ENCODE assay signal across 12 mouse cellular contexts in genomic region chr7:117494210-117494609, GRCm38 (mm10).
A peak's percentile ranks its signal among the peaks of the same experiment; 100 is the strongest.
DNase-seq lines count a peak whose midpoint lies in the region; ATAC-seq and TF ChIP-seq lines count a peak whose summit lies in the region.
"Had no signal": no experiment of that assay in that cellular context is flagged by ENCODE, and none has a peak within 500 bp of the region (broad histone marks: within the 10 kb centered on the region; RNA-seq: fewer than 3 reads in every experiment).

No protein-coding gene starts in this region.

- H3K9me3 ChIP-seq in heart, embryonic 11.5 days (replicated peaks; ENCODE audit: control insufficient read depth, low read length) = no peaks in the 10 kb centered on the region
- H3K9me3 ChIP-seq in embryonic facial prominence, embryonic 13.5 days = no peaks in the 10 kb centered on the region
- H3K9me3 ChIP-seq in limb, embryonic 13.5 days = no peaks in the 10 kb centered on the region
- H3K9me3 ChIP-seq: midbrain, embryonic 10.5 days had no signal

- H3K36me3 ChIP-seq in heart, adult 2 months (ENCODE audit: control insufficient read depth, insufficient read depth, low read length) = no peaks in the 10 kb centered on the region
- no peaks in the 10 kb centered on the region for H3K36me3 ChIP-seq in heart, embryonic 11.5 days (ENCODE audit: control insufficient read depth, insufficient read depth, low read length)
- no peaks in the 10 kb centered on the region for H3K36me3 ChIP-seq in embryonic facial prominence, embryonic 13.5 days
- H3K36me3 ChIP-seq in limb, embryonic 13.5 days = no peaks in the 10 kb centered on the region
- H3K36me3 ChIP-seq: midbrain, embryonic 10.5 days had no signal

- no peaks in the 10 kb centered on the region for H3K79me2 ChIP-seq in heart, adult 2 months (replicated peaks; ENCODE audit: control insufficient read depth, insufficient read depth, low read length)

- 82% methylated on average over 6 of the region's 6 CpGs for WGBS in heart, adult 2 months
- 87% methylated on average over 6 of the region's 6 CpGs for WGBS in heart, embryonic 11.5 days (ENCODE audit: insufficient replicate concordance)
- 45% methylated on average over 6 of the region's 6 CpGs for WGBS in embryonic facial prominence, embryonic 13.5 days
- WGBS in limb, embryonic 13.5 days = 42% methylated on average over 6 of the region's 6 CpGs

- H3K4me3 ChIP-seq in heart, adult 2 months = no peak overlapping the region
- no peak overlapping the region for H3K4me3 ChIP-seq in heart, embryonic 11.5 days (ENCODE audit: low read depth, low read length)
- H3K4me3 ChIP-seq in embryonic facial prominence, embryonic 13.5 days = no peak overlapping the region
- H3K4me3 ChIP-seq in limb, embryonic 13.5 days = no peak overlapping the region
- H3K4me3 ChIP-seq: midbrain, embryonic 10.5 days had no signal

- H3K27me3 ChIP-seq in heart, adult 2 months (ENCODE audit: control insufficient read depth, insufficient read depth, low read length) = no peaks in the 10 kb centered on the region
- no peaks in the 10 kb centered on the region for H3K27me3 ChIP-seq in heart, embryonic 11.5 days (ENCODE audit: control insufficient read depth, insufficient read depth, low read length)
- H3K27me3 ChIP-seq in embryonic facial prominence, embryonic 13.5 days = no peaks in the 10 kb centered on the region
- no peaks in the 10 kb centered on the region for H3K27me3 ChIP-seq in limb, embryonic 13.5 days

- H3K4me1 ChIP-seq in heart, adult 2 months (ENCODE audit: control insufficient read depth, insufficient read depth, low read length) = peaks cover 5% of the 10 kb centered on the region
- H3K4me1 ChIP-seq in heart, embryonic 11.5 days (ENCODE audit: control insufficient read depth, insufficient read depth, low read length) = no peaks in the 10 kb centered on the region
- peaks cover 13% of the 10 kb centered on the region for H3K4me1 ChIP-seq in embryonic facial prominence, embryonic 13.5 days
- peaks cover 22% of the 10 kb centered on the region for H3K4me1 ChIP-seq in limb, embryonic 13.5 days

- TF ChIP-seq CTCF in heart, adult 2 months (IDR thresholded peaks at IDR 0.05) = no peak

- TF ChIP-seq POLR2A in heart, adult 2 months (IDR thresholded peaks at IDR 0.05; ENCODE audit: insufficient read depth, low read depth, low read length) = no peak

- no peak overlapping the region for H3K9ac ChIP-seq in heart, adult 2 months (ENCODE audit: low read depth, low read length)
- no peak overlapping the region for H3K9ac ChIP-seq in heart, embryonic 11.5 days (ENCODE audit: low read depth, low read length)
- no peak overlapping the region for H3K9ac ChIP-seq in embryonic facial prominence, embryonic 13.5 days
- H3K9ac ChIP-seq in limb, embryonic 13.5 days = no peak overlapping the region

- no peak for ATAC-seq in heart, embryonic 11.5 days (replicated peaks; ENCODE audit: insufficient number of reproducible peaks, low FRiP score, low TSS enrichment)
- ATAC-seq in embryonic facial prominence, embryonic 13.5 days (ENCODE audit: insufficient number of reproducible peaks, insufficient read depth, low FRiP score, low TSS enrichment, low read depth) = peak; percentile 20; the same call in 1 of the 2 replicates
- peak; percentile 33 for ATAC-seq in limb, embryonic 13.5 days (ENCODE audit: low FRiP score, low read depth)

- intact Hi-C loops in heart, adult 2 months (cut with DNase I) = no loop called here
- intact Hi-C loops in gastrocnemius, postnatal 36 days (cut with DNase I) = no loop called here

- peak; percentile 52 to 77 for DNase-seq in heart, adult 2 months
- peak; percentile 45 to 47 for DNase-seq in gastrocnemius, postnatal 36 days
- no peak for DNase-seq in left cerebral cortex, adult 9 months (ENCODE audit: low spot score in 2 of 2)
- DNase-seq in retina, embryonic 14.5 days (ENCODE audit: low spot score) = no peak
- no peak for DNase-seq in cerebellum, adult 18-20 months
- DNase-seq: adrenal gland, adult 8-10 months; cerebellum, postnatal 14 days; kidney, adult 11 months had no signal

- H3K4me2 ChIP-seq in heart, embryonic 11.5 days = no peak overlapping the region
- no peak overlapping the region for H3K4me2 ChIP-seq in embryonic facial prominence, embryonic 13.5 days
- no peak overlapping the region for H3K4me2 ChIP-seq in limb, embryonic 13.5 days (replicated peaks)

- TF ChIP-seq EP300 in heart, adult 2 months (IDR thresholded peaks at IDR 0.05; ENCODE audit: insufficient read depth, low read depth, low read length) = peak; percentile 81

- peak overlapping the region; percentile 45; the same call in 1 of the 2 replicates for H3K27ac ChIP-seq in heart, adult 2 months
- H3K27ac ChIP-seq in heart, embryonic 11.5 days (ENCODE audit: low read depth, low read length) = no peak overlapping the region
- no peak overlapping the region for H3K27ac ChIP-seq in embryonic facial prominence, embryonic 13.5 days
- no peak overlapping the region for H3K27ac ChIP-seq in limb, embryonic 13.5 days
- H3K27ac ChIP-seq: midbrain, embryonic 10.5 days had no signal

Comparison
In these comparisons a context has a peak if more than half of its experiments do, and no peak if none do; other contexts are left out.
1. DNase-seq: peak in heart, adult 2 months (2 of 2) and gastrocnemius, postnatal 36 days (2 of 2); none in left cerebral cortex, adult 9 months (0 of 2), retina, embryonic 14.5 days (single experiment) and cerebellum, adult 18-20 months (0 of 2).